Mouse (Mus musculus) limb, embryonic 12.5 days (tissue): ENCODE results near the gene Tulp2. TPM values are rescaled to one million over a fixed set of nuclear protein-coding genes. Genes with fewer than 3 reads are reported as not detected.

Experiments
- ATAC-seq: fragments of 200-750 bp; cut with Nextera tagmentation; 2 replicates; pipeline ENCODE4 v1.8.0; 2017; ENCODE audit warnings: low read depth, moderate TSS enrichment; ENCODE audit not compliant: insufficient number of reproducible peaks, insufficient read depth, low FRiP score, low TSS enrichment
- H3K27ac ChIP-seq: fragments of 300-500 bp; sonication (generic); 2 replicates; pipeline ENCODE4 v1.5.1; 2016; ENCODE audit warnings: mild to moderate bottlenecking, moderate library complexity
- H3K27me3 ChIP-seq: fragments of 300-500 bp; sonication (generic); 2 replicates; pipeline ENCODE4 v1.6.1; 2016; ENCODE audit warnings: mild to moderate bottlenecking, moderate library complexity
- H3K36me3 ChIP-seq: fragments of 300-500 bp; sonication (generic); 2 replicates; pipeline ENCODE4 v1.6.1; 2016; ENCODE audit warnings: mild to moderate bottlenecking, moderate library complexity
- H3K4me1 ChIP-seq: fragments of 300-500 bp; sonication (generic); replicated peaks from 2 replicates; pipeline ENCODE4 v1.6.1; 2016
- H3K4me2 ChIP-seq: fragments of 300-500 bp; sonication (generic); 2 replicates; pipeline ENCODE4 v1.6.1; 2016; ENCODE audit warnings: mild to moderate bottlenecking, moderate library complexity
- H3K4me3 ChIP-seq: fragments of 300-500 bp; sonication (generic); replicated peaks from 2 replicates; pipeline ENCODE4 v1.5.1; 2016; ENCODE audit warnings: mild to moderate bottlenecking
- H3K9ac ChIP-seq: fragments of 300-500 bp; sonication (generic); replicated peaks from 2 replicates; pipeline ENCODE4 v1.6.1; 2016; ENCODE audit warnings: mild to moderate bottlenecking, moderate library complexity
- H3K9me3 ChIP-seq: fragments of 300-500 bp; sonication (generic); 2 replicates; pipeline ENCODE4 v1.6.1; 2016; ENCODE audit warnings: mild to moderate bottlenecking, moderate library complexity
- WGBS: fragments of 180-500 bp; shearing (Covaris S2); methylation state at CpG from one replicate; pipeline ENCODE4 v1.1.7; 2016; 5-methylcytosine and 5-hydroxymethylcytosine counted together
- microRNA-seq: library from miRNA; unstranded; fragments of <30 nt; microRNA quantifications from one replicate; pipeline ENCODE4, GENCODE M21; 2017
- polyA plus RNA-seq: library from polyadenylated mRNA; unstranded; fragments of >200 nt; fragmentation: Nextera tagmentation; extraction: Ambion mirVana; gene quantifications from 2 replicates; pipeline ENCODE4 v1.2.1, GENCODE M21; 2016

Tulp2 gene
- polyA plus RNA-seq, 1 experiment from 2014 or later: 1.4 TPM

- Histone ChIP-seq H3K27ac (no peak overlapping the region), H3K4me3 (no peak overlapping the region), H3K4me1 (peaks cover 25% of the 10 kb centered on the region), H3K4me2 (0 out of 2 replicates have a peak overlapping the region, but pooled peaks have one; percentile 71), H3K9ac (no peak overlapping the region), H3K27me3 (no peaks in the 10 kb centered on the region), H3K36me3 (peaks cover 16% of the 10 kb centered on the region), H3K9me3 (no peaks in the 10 kb centered on the region)
- no peak for ATAC-seq
- 64% methylated on average over 1 of the region's 1 CpGs for WGBS
These were observed 90.3 kb downstream of the Tulp2 start for GRCm38 (mm10) chr7:45571966-45572365.

Small RNA genes within 50 kb of the gene (microRNA-seq; reads per million reads assigned to microRNA genes)
- gene Gm22133: not detected

Other genes with a start within 250 kb of the Tulp2 start
- 1.6 TPM in 2 replicates for gene Cd37, start 242.8 kb upstream of the Tulp2 start, polyA plus RNA-seq
- gene Slc6a16, start 240.8 kb upstream of the Tulp2 start, polyA plus RNA-seq: 0.18 and 0.42 TPM in 2 replicates
- gene Slc6a21, start 204.4 kb upstream of the Tulp2 start, polyA plus RNA-seq: not detected in 2 replicates
- 14.0 and 16.1 TPM in 2 replicates for gene Trpm4, start 148.1 kb upstream of the Tulp2 start, polyA plus RNA-seq
- gene Hrc, start 146.6 kb upstream of the Tulp2 start, polyA plus RNA-seq: 1.8 and 1.9 TPM in 2 replicates
- gene Ppfia3, start 114.9 kb upstream of the Tulp2 start, polyA plus RNA-seq: 6.4 and 8.4 TPM in 2 replicates
- gene Lin7b, start 111.3 kb upstream of the Tulp2 start, polyA plus RNA-seq: 1.4 and 1.8 TPM in 2 replicates
- 341 and 347 TPM in 2 replicates for gene Snrnp70, start 86.1 kb upstream of the Tulp2 start, polyA plus RNA-seq
- gene Kcna7, start 76.2 kb upstream of the Tulp2 start, polyA plus RNA-seq: 0.13 and 0.18 TPM in 2 replicates
- gene Ntf5, start 68.2 kb upstream of the Tulp2 start, polyA plus RNA-seq: 3.9 and 5.6 TPM in 2 replicates
- 0.33 TPM in 1 of 2 replicates, not detected in the other for gene Lhb, start 61.1 kb upstream of the Tulp2 start, polyA plus RNA-seq
- gene Gys1, start 47.0 kb upstream of the Tulp2 start, polyA plus RNA-seq: 45.2 and 46.2 TPM in 2 replicates
- gene Ruvbl2, start 43.8 kb upstream of the Tulp2 start, polyA plus RNA-seq: 155 and 156 TPM in 2 replicates
- gene Ftl1, start 22.0 kb upstream of the Tulp2 start, polyA plus RNA-seq: 4,887 and 4,953 TPM in 2 replicates
- 224 and 230 TPM in 2 replicates for gene Bax, start 15.0 kb upstream of the Tulp2 start, polyA plus RNA-seq
- gene Gm45808, start 4.9 kb downstream of the Tulp2 start, polyA plus RNA-seq: not detected in 2 replicates
- 3.2 and 3.3 TPM in 2 replicates for gene Dhdh, start 6.9 kb downstream of the Tulp2 start, polyA plus RNA-seq
- 149 and 160 TPM in 2 replicates for gene Nucb1, start 28.5 kb downstream of the Tulp2 start, polyA plus RNA-seq
- 26.0 and 27.1 TPM in 2 replicates for gene Ppp1r15a, start 44.4 kb downstream of the Tulp2 start, polyA plus RNA-seq
- 1.4 TPM in 2 replicates for gene Plekha4, start 44.5 kb downstream of the Tulp2 start, polyA plus RNA-seq
- gene Hsd17b14, start 73.0 kb downstream of the Tulp2 start, polyA plus RNA-seq: 0.55 and 1.1 TPM in 2 replicates
- gene Bcat2, start 88.3 kb downstream of the Tulp2 start, polyA plus RNA-seq: 50.4 and 56.5 TPM in 2 replicates
- gene Fgf21, start 133.6 kb downstream of the Tulp2 start, polyA plus RNA-seq: not detected in 2 replicates
- not detected in 2 replicates for gene Fut1, start 135.4 kb downstream of the Tulp2 start, polyA plus RNA-seq
- gene Izumo1, start 139.9 kb downstream of the Tulp2 start, polyA plus RNA-seq: 0.13 and 0.17 TPM in 2 replicates
- gene Rasip1, start 145.6 kb downstream of the Tulp2 start, polyA plus RNA-seq: 11.7 and 13.4 TPM in 2 replicates
- 5.7 and 5.9 TPM in 2 replicates for gene Mamstr, start 158.1 kb downstream of the Tulp2 start, polyA plus RNA-seq
- gene Fut2, start 184.5 kb downstream of the Tulp2 start, polyA plus RNA-seq: 0.15 TPM in 2 replicates
- 0.13 and 0.23 TPM in 2 replicates for gene Ntn5, start 202.1 kb downstream of the Tulp2 start, polyA plus RNA-seq
- 0.40 and 0.74 TPM in 2 replicates for gene Sec1, start 212.5 kb downstream of the Tulp2 start, polyA plus RNA-seq
- 8.8 and 12.6 TPM in 2 replicates for gene Car11, start 218.0 kb downstream of the Tulp2 start, polyA plus RNA-seq
- 6.4 and 8.5 TPM in 2 replicates for gene Dbp, start 223.2 kb downstream of the Tulp2 start, polyA plus RNA-seq
- 990 and 1,038 TPM in 2 replicates for gene Rpl18, start 233.6 kb downstream of the Tulp2 start, polyA plus RNA-seq
- 32.5 TPM in 2 replicates for gene Sphk2, start 236.1 kb downstream of the Tulp2 start, polyA plus RNA-seq
- 1.0 and 1.3 TPM in 2 replicates for gene Fam83e, start 239.3 kb downstream of the Tulp2 start, polyA plus RNA-seq
- gene Spaca4, start 243.9 kb downstream of the Tulp2 start, polyA plus RNA-seq: not detected in 2 replicates